Mouse (Mus musculus) heart, embryonic 11.5 days (tissue): ENCODE measurements around the gene Gm9049. TPM values are rescaled to one million over a fixed set of nuclear protein-coding genes. Genes with fewer than 3 reads are reported as not detected.
A peak's percentile ranks its signal among the peaks of the same experiment; 100 is the strongest.
"Not testable (repeated sequence)": the region's sequence is repeated elsewhere in the genome, so short reads cannot be mapped to it uniquely, and the experiment has no call there.

ENCODE experiments used
- ATAC-seq: fragments of 200-750 bp; cut with Nextera tagmentation; replicated peaks from 2 replicates; pipeline ENCODE4 v1.8.0; 2017; ENCODE audit warnings: moderate library complexity; ENCODE audit not compliant: insufficient number of reproducible peaks, low FRiP score, low TSS enrichment
- H3K27ac ChIP-seq: fragments of 300-500 bp; sonication (generic); 2 replicates; pipeline ENCODE4 v1.5.1; 2014; ENCODE audit warnings: mild to moderate bottlenecking, low read depth, low read length
- H3K27me3 ChIP-seq: fragments of 300-500 bp; sonication (generic); 2 replicates; pipeline ENCODE4 v1.6.1; 2014; ENCODE audit warnings: mild to moderate bottlenecking, low read length, mixed read lengths; ENCODE audit not compliant: control insufficient read depth, insufficient read depth
- H3K36me3 ChIP-seq: fragments of 300-500 bp; sonication (generic); 2 replicates; pipeline ENCODE4 v1.6.1; 2014; ENCODE audit warnings: mild to moderate bottlenecking, low read length, moderate library complexity, mixed read lengths; ENCODE audit not compliant: control insufficient read depth, insufficient read depth
- H3K4me1 ChIP-seq: fragments of 300-500 bp; sonication (generic); 2 replicates; pipeline ENCODE4 v1.6.1; 2014; ENCODE audit warnings: low read length; ENCODE audit not compliant: control insufficient read depth, insufficient read depth
- H3K4me2 ChIP-seq: fragments of 300-500 bp; sonication (generic); 2 replicates; pipeline ENCODE4 v1.6.1; 2014; ENCODE audit warnings: mild to moderate bottlenecking, moderate library complexity
- H3K4me3 ChIP-seq: fragments of 300-500 bp; sonication (generic); 2 replicates; pipeline ENCODE4 v1.5.1; 2014; ENCODE audit warnings: low read depth, low read length
- H3K9ac ChIP-seq: fragments of 300-500 bp; sonication (generic); 2 replicates; pipeline ENCODE4 v1.6.1; 2014; ENCODE audit warnings: mild to moderate bottlenecking, low read depth, low read length, moderate library complexity
- H3K9me3 ChIP-seq: fragments of 300-500 bp; sonication (generic); replicated peaks from 2 replicates; pipeline ENCODE4 v1.6.1; 2016; ENCODE audit warnings: low read length; ENCODE audit not compliant: control insufficient read depth
- WGBS: fragments of 180-500 bp; shearing (Covaris S2); extraction: QIAGEN DNeasy Blood & Tissue Kit; methylation state at CpG from one replicate; pipeline ENCODE4 v1.1.7; 2014; ENCODE audit not compliant: insufficient replicate concordance; 5-methylcytosine and 5-hydroxymethylcytosine counted together
- polyA plus RNA-seq: library from polyadenylated mRNA; unstranded; fragments of >200 nt; fragmentation: Nextera tagmentation; extraction: Ambion mirVana; gene quantifications from 2 replicates; pipeline ENCODE4 v1.2.1, GENCODE M21; 2014

Gm9049 gene
- 0.11 TPM in 1 of 2 replicates, not detected in the other for polyA plus RNA-seq

- not testable (repeated sequence) for H3K27me3 ChIP-seq, H3K9me3 ChIP-seq, H3K36me3 ChIP-seq, H3K4me3 ChIP-seq, H3K27ac ChIP-seq, H3K9ac ChIP-seq, H3K4me1 ChIP-seq, ATAC-seq, H3K4me2 ChIP-seq
- WGBS, result no CpG with 5 or more reads among the region's 11 CpGs
Measured at GRCm38 (mm10) chr10:118354005-118354404, at the start of gene Gm9049. Gene Gm9049, minus strand, starts transcription at chr10:118354105.

- Histone ChIP-seq H3K4me2 (no peak overlapping the region), H3K27ac (no peak overlapping the region), H3K27me3 (no peaks in the 10 kb centered on the region), H3K36me3 (no peaks in the 10 kb centered on the region), H3K9me3 (no peaks in the 10 kb centered on the region), H3K9ac (no peak overlapping the region), H3K4me1 (no peaks in the 10 kb centered on the region), H3K4me3 (no peak overlapping the region)
- ATAC-seq, result no peak
- WGBS, result 82% methylated on average over 16 of the region's 16 CpGs
Measured at GRCm38 (mm10) chr10:118399917-118400316, 46.0 kb upstream of the Gm9049 start.

- Histone ChIP-seq H3K36me3 (no peaks in the 10 kb centered on the region), H3K4me3 (no peak overlapping the region), H3K27ac (no peak overlapping the region), H3K4me2 (peak overlapping the region; percentile 43; the same call in 1 of the 2 replicates), H3K9ac (no peak overlapping the region), H3K4me1 (no peaks in the 10 kb centered on the region), H3K27me3 (no peaks in the 10 kb centered on the region), H3K9me3 (no peaks in the 10 kb centered on the region)
- peak; percentile 63; the same call in 1 of the 2 replicates for ATAC-seq
- 15% methylated on average over 10 of the region's 10 CpGs for WGBS
Measured at GRCm38 (mm10) chr10:118370443-118370842, 16.5 kb upstream of the Gm9049 start.

DNA sequence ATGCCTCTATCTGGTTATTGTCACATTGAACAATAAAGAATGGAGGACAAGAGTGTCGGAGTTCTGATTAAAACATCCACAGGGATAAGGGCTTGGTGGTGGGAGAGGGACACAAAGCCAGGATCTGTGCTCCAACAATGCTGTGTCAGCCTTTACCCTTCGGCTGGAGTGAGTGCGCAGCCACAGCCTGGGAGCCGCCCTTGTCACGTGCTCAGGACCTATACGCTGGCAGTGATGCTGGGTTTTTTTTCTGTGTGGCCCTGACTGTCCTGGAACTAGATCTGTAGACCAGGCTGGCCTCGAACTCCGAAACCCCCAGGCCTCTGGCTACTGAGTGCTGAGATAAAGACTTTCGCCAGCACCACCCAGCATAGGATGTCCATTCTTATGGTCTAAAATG is 15.6 kb upstream of the Gm9049 start:
- WGBS, result 86% methylated on average over 9 of the region's 9 CpGs

GRCm38 (mm10) chr10:118348579-118348978 is 5.3 kb downstream of the Gm9049 start, which contains the start of gene Gm9048:
Gene Gm9048, minus strand, starts transcription at chr10:118348679.
- not testable (repeated sequence) for ATAC-seq, H3K36me3 ChIP-seq, H3K9me3 ChIP-seq, H3K4me2 ChIP-seq, H3K27ac ChIP-seq, H3K27me3 ChIP-seq, H3K4me1 ChIP-seq, H3K4me3 ChIP-seq, H3K9ac ChIP-seq
- WGBS, result 71% methylated on average over 1 of the region's 14 CpGs

More for the DNA sequence above, 15.6 kb upstream of the Gm9049 start:
- Histone ChIP-seq H3K9me3 (no peaks in the 10 kb centered on the region), H3K27ac (no peak overlapping the region), H3K4me2 (no peak overlapping the region), H3K4me3 (no peak overlapping the region), H3K4me1 (no peaks in the 10 kb centered on the region), H3K27me3 (no peaks in the 10 kb centered on the region), H3K36me3 (no peaks in the 10 kb centered on the region), H3K9ac (no peak overlapping the region)
- no peak for ATAC-seq

- not testable (repeated sequence) for H3K9me3 ChIP-seq, H3K36me3 ChIP-seq, H3K9ac ChIP-seq, H3K4me2 ChIP-seq, H3K4me3 ChIP-seq, H3K27ac ChIP-seq, ATAC-seq, H3K27me3 ChIP-seq, H3K4me1 ChIP-seq
- no CpG with 5 or more reads among the region's 14 CpGs for WGBS
Measured at GRCm38 (mm10) chr10:118343155-118343554, 10.8 kb downstream of the Gm9049 start, which contains the start of gene Gm9046. Gene Gm9046, minus strand, starts transcription at chr10:118343255.

GRCm38 (mm10) chr10:118337731-118338130 is 16.2 kb downstream of the Gm9049 start, which contains the start of gene Gm9045:
Gene Gm9045, minus strand, starts transcription at chr10:118337831.
- not testable (repeated sequence) for ATAC-seq, H3K27ac ChIP-seq, H3K36me3 ChIP-seq, H3K4me2 ChIP-seq, H3K4me1 ChIP-seq, H3K9ac ChIP-seq, H3K9me3 ChIP-seq, H3K27me3 ChIP-seq, H3K4me3 ChIP-seq
- WGBS, result no CpG with 5 or more reads among the region's 14 CpGs

GRCm38 (mm10) chr10:118332308-118332707 is 21.6 kb downstream of the Gm9049 start, which contains the start of gene Gm9044:
Gene Gm9044, minus strand, starts transcription at chr10:118332408.
- not testable (repeated sequence) for H3K27ac ChIP-seq, H3K36me3 ChIP-seq, H3K4me2 ChIP-seq, H3K4me3 ChIP-seq, H3K9me3 ChIP-seq, H3K9ac ChIP-seq, ATAC-seq, H3K27me3 ChIP-seq, H3K4me1 ChIP-seq
- WGBS, result no CpG with 5 or more reads among the region's 14 CpGs

- not testable (repeated sequence) for H3K9ac ChIP-seq, H3K36me3 ChIP-seq, ATAC-seq, H3K27ac ChIP-seq, H3K4me1 ChIP-seq, H3K4me2 ChIP-seq, H3K27me3 ChIP-seq, H3K4me3 ChIP-seq, H3K9me3 ChIP-seq
- WGBS, result no CpG with 5 or more reads among the region's 11 CpGs
Measured at GRCm38 (mm10) chr10:118326869-118327268, 27.0 kb downstream of the Gm9049 start, which contains the start of gene Gm9040. Gene Gm9040, minus strand, starts transcription at chr10:118326969.
